Mouse (Mus musculus) ovary, adult 18-20 months (tissue): ENCODE measurements at regions not wholly inside any gene's neighbourhood (a gene's known extent, or its start where the extent isn't known, plus 50 kb on each side); places are given as distances from the start of the nearest gene placed in this dataset.
A peak's percentile ranks its signal among the peaks of the same experiment; 100 is the strongest.

ENCODE experiments used
- DNase-seq: peaks from one replicate; pipeline ENCODE4 v3.0.0; 2022; ENCODE audit warnings: low spot score, mixed read lengths

DNA sequence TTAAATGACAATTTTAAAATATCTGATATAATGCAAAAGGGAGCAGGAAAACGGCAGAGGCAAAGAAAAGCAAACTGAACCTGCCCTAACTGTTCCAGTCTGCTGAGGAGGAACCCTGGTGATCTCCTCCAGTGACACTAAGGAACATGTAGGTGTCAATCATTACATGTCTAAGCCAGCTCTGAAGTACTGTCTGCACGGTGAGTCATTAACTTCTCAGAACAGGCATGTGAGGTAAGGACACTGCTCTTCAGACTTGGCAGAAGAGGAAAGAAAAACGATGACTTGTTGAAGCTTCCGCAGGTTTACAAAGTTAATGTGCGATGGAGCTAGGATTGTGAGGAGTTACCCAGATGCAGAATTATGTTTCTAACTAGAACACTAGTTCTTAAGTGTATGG is 199.1 kb downstream of the Nuf2 start:
- no peak for DNase-seq

DNA sequence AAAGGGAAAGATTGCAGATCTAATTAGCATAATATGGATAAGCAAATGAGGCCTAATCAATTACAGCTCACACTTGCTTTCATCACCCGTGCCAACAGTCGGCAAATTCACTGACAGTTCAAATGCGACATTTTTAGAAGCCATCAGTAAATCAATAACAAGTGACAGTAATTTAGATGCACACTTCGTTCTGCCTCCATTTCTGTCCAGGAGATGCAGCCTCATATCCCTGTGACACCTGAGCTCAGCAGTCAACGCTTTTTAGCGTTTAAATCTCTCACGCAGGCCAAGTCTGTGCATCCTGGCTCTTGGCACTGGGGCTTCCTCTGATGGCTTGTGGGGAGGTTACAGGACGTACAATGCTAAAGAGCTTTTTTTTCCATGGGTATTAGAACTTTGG is 218.0 kb downstream of the Nuf2 start:
- DNase-seq = no peak

GRCm38 (mm10) chr1:169283440-169283839 is 247.8 kb downstream of the Nuf2 start:
- DNase-seq = no peak

DNA sequence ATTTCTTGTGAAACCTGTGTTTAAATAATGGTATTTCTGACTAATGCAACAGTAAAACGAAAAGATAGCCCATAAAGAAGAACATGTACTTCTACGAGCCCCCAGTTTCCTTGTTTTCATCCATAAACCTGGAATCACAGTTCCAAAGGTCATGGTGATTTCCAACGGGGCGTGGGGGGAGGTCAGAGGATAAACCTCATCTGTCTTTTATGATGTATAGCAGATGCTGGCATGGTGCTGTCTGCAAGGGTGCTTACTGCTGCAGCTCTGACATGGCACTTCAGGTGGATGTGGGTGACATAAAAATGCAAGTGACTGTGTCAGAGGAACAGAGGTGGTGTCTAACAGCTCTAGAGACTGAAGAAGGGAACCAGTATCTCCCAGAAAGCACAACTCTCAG is 260.5 kb downstream of the Nuf2 start:
- DNase-seq = no peak

DNA sequence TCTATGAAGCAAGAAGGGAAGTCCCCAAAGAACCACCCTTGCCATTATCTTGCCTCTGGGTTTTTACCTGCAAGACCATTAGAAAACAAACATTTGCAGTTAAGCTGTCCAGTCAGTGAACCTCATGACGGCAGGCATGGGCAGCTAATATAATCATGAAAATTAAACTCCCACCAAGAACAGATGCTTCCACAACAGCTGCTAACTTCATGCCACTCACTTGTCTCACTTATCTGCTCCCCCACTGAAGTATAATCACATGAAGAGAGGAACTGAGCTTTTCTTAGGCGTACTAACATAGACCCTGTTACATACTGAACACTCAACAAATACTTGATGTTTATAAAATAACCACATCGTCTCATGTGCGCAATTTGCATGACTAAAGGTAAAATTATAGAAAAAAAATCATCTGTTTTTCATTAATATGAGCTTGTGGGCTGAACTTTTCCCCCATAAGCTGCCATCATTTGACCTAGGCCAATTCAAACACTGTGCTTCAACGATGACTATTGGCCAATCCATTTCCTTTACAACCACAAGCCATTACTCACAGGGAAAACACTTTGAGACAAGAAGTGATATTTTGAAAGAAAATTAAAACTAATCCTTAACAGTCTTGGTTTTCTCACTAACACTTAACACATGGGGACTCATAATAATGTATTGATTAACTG is 267.1 kb downstream of the Nuf2 start:
- DNase-seq = no peak

DNA sequence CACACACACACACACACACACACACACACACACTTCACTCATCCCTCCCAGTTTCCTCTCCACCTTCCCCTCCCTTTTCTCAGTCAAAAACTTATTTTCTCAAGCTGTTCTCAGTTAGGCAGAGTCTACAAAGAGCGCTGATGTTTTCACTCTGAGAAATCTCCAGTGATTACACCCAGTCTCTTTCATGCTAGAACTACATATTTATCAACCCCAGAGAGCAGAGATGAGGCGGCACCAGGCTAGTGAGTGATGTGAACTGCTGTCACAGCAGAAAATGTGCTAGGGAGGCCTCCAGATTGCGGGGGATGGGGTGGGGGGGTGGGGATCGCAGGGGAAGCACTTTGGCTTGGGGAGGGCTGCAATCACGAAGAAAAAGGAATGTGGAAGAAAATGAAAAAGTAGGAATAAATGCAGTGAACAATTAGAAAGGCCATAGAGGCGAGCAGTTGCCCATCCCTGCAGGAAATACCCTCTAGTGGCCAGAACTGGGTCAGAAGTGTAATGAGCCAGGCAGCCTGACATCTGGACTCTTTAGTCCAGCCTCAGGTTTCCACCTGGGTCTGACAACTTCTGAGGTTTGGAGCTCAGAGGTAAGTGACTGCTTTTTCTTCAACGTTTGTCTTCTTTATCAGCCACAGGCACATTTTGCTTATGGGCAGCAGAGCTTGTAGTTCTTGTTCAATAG is 276.9 kb downstream of the Nuf2 start:
- DNase-seq = no peak

DNA sequence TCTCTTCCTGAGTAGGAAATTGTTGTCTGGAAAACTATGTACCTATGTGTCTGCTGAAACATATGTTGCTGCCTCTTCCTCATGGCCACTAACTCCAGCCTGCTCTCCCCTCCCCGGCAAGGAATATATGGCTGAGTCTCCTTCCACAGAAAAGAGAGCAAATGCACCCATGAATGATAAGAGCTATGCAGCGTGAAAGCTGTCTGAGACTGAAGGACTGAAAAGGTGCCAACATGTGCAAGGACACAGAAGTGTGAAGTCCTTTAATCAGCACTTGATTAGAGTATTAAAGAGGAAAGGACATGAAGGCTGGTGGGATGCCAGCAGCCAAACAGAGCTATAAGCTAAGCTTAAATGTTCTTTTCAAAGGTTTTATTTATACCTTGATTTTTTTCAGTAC is 279.1 kb downstream of the Nuf2 start:
- no peak for DNase-seq

GRCm38 (mm10) chr1:169249021-169249420 is 282.2 kb downstream of the Nuf2 start:
- no peak for DNase-seq

DNA sequence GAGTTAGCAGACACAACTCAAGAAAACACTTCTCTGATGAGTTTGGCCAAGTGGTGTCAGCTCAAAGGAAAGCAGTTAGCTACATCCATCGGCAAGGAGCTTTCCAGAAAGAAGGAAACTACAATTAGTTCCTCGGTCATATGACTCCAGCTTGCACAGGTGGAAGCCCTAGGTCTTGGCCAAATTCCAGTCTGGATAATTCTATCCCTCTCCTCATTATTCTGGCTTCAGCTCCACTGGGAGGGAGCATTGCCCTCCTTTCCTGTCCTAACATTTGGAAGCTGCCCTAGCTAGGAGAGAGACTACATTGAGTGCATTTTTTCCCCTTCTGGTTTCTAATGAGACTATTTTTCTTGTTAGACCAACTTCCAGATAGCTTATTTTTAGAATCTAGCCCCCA is 290.9 kb downstream of the Nuf2 start:
- DNase-seq = no peak

GRCm38 (mm10) chr1:169238671-169239090 is 292.6 kb downstream of the Nuf2 start:
- no peak for DNase-seq

DNA sequence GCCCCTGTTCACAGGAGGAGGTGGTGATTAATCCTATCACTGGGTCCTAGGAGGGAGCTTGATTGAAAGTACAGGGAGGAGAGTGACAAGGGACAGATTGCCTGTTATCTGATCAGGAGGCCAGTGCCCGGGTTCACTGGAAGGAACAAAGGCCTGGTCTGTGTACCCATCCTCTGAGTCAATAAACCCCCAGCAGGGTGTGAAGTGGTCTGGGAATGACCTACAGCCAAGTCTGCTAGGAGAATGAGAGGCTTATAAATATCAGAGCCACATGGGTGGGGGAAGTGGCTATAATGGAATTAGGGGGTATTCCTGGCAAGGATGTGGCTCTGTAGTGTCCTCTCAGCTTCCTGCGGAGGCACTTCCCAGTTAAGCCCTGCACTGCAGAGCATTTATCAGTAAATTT is 296.0 kb downstream of the Nuf2 start:
- no peak for DNase-seq

GRCm38 (mm10) chr1:169233368-169233767 is 297.9 kb downstream of the Nuf2 start:
- no peak for DNase-seq

DNA sequence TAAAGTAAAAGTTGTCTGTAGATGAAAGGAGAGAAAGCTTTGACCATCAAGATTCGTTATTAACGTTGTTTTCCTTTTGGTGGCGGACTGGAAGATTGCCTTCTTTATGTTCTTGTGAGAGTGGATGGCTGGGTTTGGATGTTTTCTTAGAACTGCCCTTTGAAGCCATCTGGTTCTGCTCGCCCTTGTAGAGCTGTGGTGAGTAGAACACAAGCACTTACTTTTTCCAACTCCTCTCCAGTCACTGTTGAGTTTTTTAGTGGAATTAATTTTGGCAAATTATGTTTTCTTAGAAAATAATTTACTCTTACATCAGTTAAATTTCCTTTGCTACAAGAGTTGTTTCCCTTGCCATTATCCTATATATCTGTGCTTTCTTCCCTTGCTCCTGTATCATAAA is 301.2 kb downstream of the Nuf2 start:
- DNase-seq = no peak

GRCm38 (mm10) chr1:169224431-169224830 is 306.8 kb downstream of the Nuf2 start:
- no peak for DNase-seq

GRCm38 (mm10) chr1:169187658-169188057 is 343.6 kb downstream of the Nuf2 start:
- DNase-seq = no peak

DNA sequence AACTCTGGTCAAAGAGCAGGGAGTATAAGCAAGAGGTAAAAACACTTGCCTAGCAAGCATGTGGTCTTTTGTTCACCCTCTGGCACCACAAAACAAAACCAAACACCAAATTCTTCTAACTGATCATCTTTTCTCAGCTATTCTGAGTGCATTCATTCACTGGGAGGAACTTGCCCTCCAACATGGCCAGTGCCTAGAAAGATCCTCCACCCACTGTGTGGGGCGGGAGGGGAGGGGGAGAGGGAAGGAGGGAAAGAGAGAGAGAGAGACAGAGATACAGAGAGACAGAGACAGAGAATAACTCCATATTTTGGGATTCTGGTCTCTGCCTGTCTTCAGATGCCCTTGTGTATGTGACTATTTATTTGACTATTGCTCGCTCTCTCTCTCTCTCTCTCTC is 360.9 kb downstream of the Nuf2 start:
- DNase-seq = no peak

DNA sequence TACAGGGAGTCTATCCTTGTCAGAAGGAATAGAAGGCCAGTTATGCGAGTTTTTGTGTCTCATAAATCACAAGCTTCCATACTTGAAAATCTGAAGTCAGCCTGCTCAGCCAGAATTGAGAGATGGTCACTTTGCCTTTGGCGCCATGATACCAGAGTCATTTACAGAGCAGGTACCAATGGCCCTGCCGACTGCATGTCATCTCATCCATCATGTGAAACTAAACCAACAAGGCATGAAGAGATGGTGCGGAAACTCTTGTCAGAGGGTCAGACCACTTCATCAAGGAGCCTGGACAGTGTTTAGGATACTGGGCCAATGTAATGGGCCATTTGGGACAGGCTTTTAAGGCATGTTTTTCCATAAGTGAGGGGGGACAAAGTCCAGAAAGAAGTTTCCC is 363.2 kb downstream of the Nuf2 start:
- no peak for DNase-seq

DNA sequence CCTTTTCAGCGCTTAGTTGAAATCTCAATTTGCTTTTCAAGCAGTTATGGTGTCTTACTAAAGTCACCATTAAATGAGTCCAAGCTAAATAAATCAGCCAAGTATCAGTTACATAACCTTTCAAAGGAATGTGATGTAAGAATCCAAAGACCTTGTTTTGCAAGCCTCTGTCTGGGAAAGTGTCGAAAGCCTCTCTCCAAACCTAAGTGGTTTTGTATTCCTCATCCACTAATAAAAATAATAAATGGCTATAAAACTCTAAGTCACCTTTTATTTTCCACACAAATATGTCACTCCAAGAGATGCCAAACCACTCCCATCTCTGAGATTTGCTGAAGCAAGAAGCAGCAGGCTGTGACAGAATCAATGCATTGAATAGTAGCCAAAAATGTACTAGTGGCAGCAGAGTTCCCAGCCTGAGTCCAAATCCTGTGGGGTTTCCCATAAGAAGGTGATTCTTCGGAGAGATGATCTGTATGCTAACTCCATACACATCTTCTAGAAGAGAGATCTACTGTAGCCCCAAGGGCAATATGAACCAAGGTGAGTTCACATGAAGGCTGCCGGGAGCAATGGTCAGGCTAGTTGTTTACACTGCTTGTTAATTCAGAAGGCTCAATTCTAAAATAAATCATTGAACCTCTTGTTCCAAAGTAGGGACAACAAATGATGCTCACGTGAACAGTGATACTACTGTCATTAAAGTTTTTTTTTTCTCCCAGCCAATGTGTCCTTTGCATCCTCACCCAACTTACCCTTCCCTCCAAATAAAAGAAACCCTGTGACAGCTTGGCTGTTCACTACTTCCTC is 365.0 kb downstream of the Nuf2 start:
- no peak for DNase-seq

GRCm38 (mm10) chr1:169160858-169161257 is 370.4 kb downstream of the Nuf2 start:
- DNase-seq = peak; percentile 51

GRCm38 (mm10) chr1:169160220-169160619 is 371.0 kb downstream of the Nuf2 start:
- no peak for DNase-seq

GRCm38 (mm10) chr1:169159786-169160185 is 371.5 kb downstream of the Nuf2 start:
- DNase-seq = no peak

GRCm38 (mm10) chr1:169157496-169157895 is 373.8 kb downstream of the Nuf2 start:
- no peak for DNase-seq

GRCm38 (mm10) chr1:169156875-169157274 is 374.4 kb downstream of the Nuf2 start:
- no peak for DNase-seq
